Mouse (Mus musculus): ENCODE results near the gene Sry. TPM values are rescaled to one million over a fixed set of nuclear protein-coding genes. Genes with fewer than 3 reads are reported as not detected.

The Sry gene
- not detected for total RNA-seq (2021)
- long read RNA-seq = 0 reads

GRCm38 (mm10) chrY:2663558-2663957 lies at the start of gene Sry:
Gene Sry (minus strand): TSS chrY:2663658.
- no peak for DNase-seq (ENCODE audit: low spot score in 2 of 2)

Other genes with a start within 250 kb of the Sry start
- not detected for gene H2al2c, start 64.6 kb downstream of the Sry start, total RNA-seq (2021)
- not detected for gene H2al2b, start 57.0 kb upstream of the Sry start, total RNA-seq (2021)
- gene Gm4064, start 132.5 kb upstream of the Sry start, total RNA-seq (2021) = not detected
- not detected for gene Rbmy, start 167.0 kb upstream of the Sry start, total RNA-seq (2021)
- not detected for gene Gm10256, start 167.0 kb upstream of the Sry start, total RNA-seq (2021)
- not detected for gene Gm10352, start 237.3 kb upstream of the Sry start, total RNA-seq (2021)

All from layer of hippocampus, adult 18-20 months (tissue).